Mouse (Mus musculus): ENCODE results near the gene Dot1l. TPM values are rescaled to one million over a fixed set of nuclear protein-coding genes. Genes with fewer than 3 reads are reported as not detected.

Dot1l gene
- total and polyA plus RNA-seq, 3 experiments, result 3.3 to 43.8 (median 13.3) TPM

DNA sequence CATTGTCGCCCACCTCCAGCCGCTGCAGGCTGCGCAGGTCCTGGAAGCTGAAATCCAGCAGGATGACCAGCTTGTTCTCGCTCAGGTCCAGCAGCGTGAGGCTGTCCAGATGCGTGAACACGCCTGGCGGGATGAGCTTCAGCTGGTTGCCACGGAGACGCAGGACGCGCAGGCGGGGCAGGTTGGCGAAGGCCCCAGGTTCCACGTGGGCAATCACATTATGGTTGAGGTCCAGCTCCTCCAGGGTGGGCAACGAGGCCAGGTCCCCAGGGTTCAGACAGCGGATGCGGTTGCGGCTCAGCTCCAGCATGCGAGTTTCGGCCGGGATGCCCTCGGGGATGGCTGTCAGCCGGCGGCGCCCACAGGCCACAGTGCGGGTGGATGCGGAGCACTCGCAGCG lies 80.6 kb downstream of the Dot1l start:
- Histone ChIP-seq H3K4me1 (ENCODE audit: control insufficient read depth in 1 of 2, insufficient read depth in 2 of 2) (peaks cover 5 to 17% of the 10 kb centered on the region in 2 experiments; a peak in 3 of 4 replicates), H3K79me2 (replicated peaks; ENCODE audit: control insufficient read depth, extremely low read depth, insufficient read depth, poor library complexity, severe bottlenecking) (no peaks in the 10 kb centered on the region), H3K27ac (ENCODE audit: insufficient read depth, low read depth) (no peak overlapping the region), H3K4me3 (replicated peaks in 1 of 3; ENCODE audit: low read depth in 2 of 3, low read length in 2 of 3, poor library complexity in 1 of 3) (no peak overlapping the region), H3K9ac (ENCODE audit: insufficient read depth, low read depth) (no peak overlapping the region), H3K4me2 (ENCODE audit: insufficient read depth, low read depth, poor library complexity, severe bottlenecking) (no peak overlapping the region), H3K27me3 (replicated peaks) (peaks cover 7% of the 10 kb centered on the region), H3K9me3 (replicated peaks; ENCODE audit: low read length) (no peaks in the 10 kb centered on the region), H3K36me3 (replicated peaks in 1 of 2; ENCODE audit: control insufficient read depth in 1 of 2, insufficient read depth in 1 of 2, low read length in 1 of 2) (peaks cover 0 to 7% of the 10 kb centered on the region in 2 experiments)
- no peak for DNase-seq (ENCODE audit: extremely low read depth)
- dilution Hi-C loops (cut with MboI; ENCODE audit: extremely low pct_ligation_motif_present, extremely low pct_unique_long_range_greater_than_20kb, low sequenced_read_pairs), result no loop called here
- in situ Hi-C loops (cut with MboI; ENCODE audit: low pct_ligation_motif_present, low pct_unique_long_range_greater_than_20kb, low sequenced_read_pairs), result no loop called here
- TF ChIP-seq TBP (conservative IDR thresholded peaks at IDR 0.05; ENCODE audit: low read depth, low read length), result no peak

DNA sequence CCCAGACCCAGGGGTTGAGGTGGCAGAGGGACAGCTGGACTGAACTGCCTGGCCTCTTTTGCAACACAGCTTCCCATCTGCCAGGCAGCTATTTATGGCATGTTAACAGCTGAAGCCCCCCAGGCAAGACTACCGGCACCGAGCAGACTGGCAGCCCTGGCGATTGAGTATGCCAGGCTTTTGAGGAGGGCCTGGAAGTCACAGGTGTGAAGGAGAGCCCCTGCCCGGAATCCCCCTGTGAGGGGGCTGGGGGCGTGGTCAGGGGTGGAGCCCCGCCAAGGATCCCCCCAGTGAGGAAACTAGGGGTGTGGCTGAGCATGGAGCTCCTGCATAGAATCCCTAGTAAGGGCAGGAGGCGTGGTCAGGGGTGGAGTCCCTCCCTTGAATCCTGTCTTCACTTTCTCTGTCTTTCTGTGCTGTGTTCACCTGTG lies 82.0 kb downstream of the Dot1l start:
- dilution Hi-C loops (cut with MboI; ENCODE audit: extremely low pct_ligation_motif_present, extremely low pct_unique_long_range_greater_than_20kb, low sequenced_read_pairs), result no loop called here
- no peak overlapping the region for H3K27ac ChIP-seq (ENCODE audit: insufficient read depth, low read depth)
- no peaks in the 10 kb centered on the region for H3K9me3 ChIP-seq (replicated peaks; ENCODE audit: low read length)
- in situ Hi-C loops (cut with MboI; ENCODE audit: low pct_ligation_motif_present, low pct_unique_long_range_greater_than_20kb, low sequenced_read_pairs), result no loop called here
- DNase-seq (ENCODE audit: extremely low read depth), result no peak
- no peak overlapping the region for H3K4me3 ChIP-seq (replicated peaks in 1 of 3; ENCODE audit: low read depth in 2 of 3, low read length in 2 of 3, poor library complexity in 1 of 3)
- peaks cover 0 to 2% of the 10 kb centered on the region in 2 experiments for H3K36me3 ChIP-seq (replicated peaks in 1 of 2; ENCODE audit: control insufficient read depth in 1 of 2, insufficient read depth in 1 of 2, low read length in 1 of 2)
- no peaks in the 10 kb centered on the region for H3K79me2 ChIP-seq (replicated peaks; ENCODE audit: control insufficient read depth, extremely low read depth, insufficient read depth, poor library complexity, severe bottlenecking)
- TF ChIP-seq TCF12 (IDR thresholded peaks at IDR 0.05; ENCODE audit: low read depth, low read length), result no peak
- no peak for TF ChIP-seq RCOR1 (conservative IDR thresholded peaks at IDR 0.05; ENCODE audit: low read depth, low read length)
- no peak for TF ChIP-seq HCFC1 (IDR thresholded peaks at IDR 0.05; ENCODE audit: low read depth, low read length)
- TF ChIP-seq CTCF (conservative IDR thresholded peaks at IDR 0.05 in 1 of 2, IDR thresholded peaks at IDR 0.05 in 1 of 2; ENCODE audit: low read depth in 2 of 2, low read length in 2 of 2), result no peak
- TF ChIP-seq JUND (conservative IDR thresholded peaks at IDR 0.05; ENCODE audit: low read depth, low read length), result no peak
- no peak for TF ChIP-seq USF1 (IDR thresholded peaks at IDR 0.05; ENCODE audit: low read depth, low read length)
- no peak for TF ChIP-seq E2F4 (IDR thresholded peaks at IDR 0.05; ENCODE audit: insufficient replicate concordance, low read depth, low read length)
- no peak for TF ChIP-seq MAZ (IDR thresholded peaks at IDR 0.05; ENCODE audit: low read depth, low read length)
- no peak for TF ChIP-seq MYC (IDR thresholded peaks at IDR 0.05; ENCODE audit: low read depth, low read length)
- TF ChIP-seq KAT2A (IDR thresholded peaks at IDR 0.05; ENCODE audit: insufficient replicate concordance, low read length), result no peak
- peaks cover 14% of the 10 kb centered on the region for H3K27me3 ChIP-seq (replicated peaks)
- peaks cover 0 to 12% of the 10 kb centered on the region in 2 experiments; a peak in 2 of 4 replicates for H3K4me1 ChIP-seq (ENCODE audit: control insufficient read depth in 1 of 2, insufficient read depth in 2 of 2)
- no peak overlapping the region for H3K4me2 ChIP-seq (ENCODE audit: insufficient read depth, low read depth, poor library complexity, severe bottlenecking)
- no peak overlapping the region for H3K9ac ChIP-seq (ENCODE audit: insufficient read depth, low read depth)

DNA sequence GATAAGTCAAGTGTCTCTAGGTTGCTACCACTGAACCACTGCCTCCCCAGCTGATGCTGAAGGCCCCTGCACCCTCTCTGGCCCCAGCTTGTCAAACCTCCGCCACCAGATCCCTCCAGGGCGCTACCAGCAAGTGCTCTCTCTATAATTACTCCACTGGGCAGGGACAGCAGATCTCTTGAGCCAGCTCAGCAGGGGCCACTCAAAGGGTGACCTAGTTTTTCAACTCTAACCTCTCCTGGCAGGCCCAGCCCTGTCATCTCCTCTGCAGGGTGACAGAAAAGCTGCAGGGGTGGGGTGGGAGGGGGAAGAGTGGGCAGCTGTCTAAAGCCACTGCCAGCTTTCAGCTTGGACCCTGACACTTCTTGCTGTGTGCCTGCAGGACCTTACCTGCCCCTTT lies 82.8 kb downstream of the Dot1l start:
- Histone ChIP-seq H3K9ac (ENCODE audit: insufficient read depth, low read depth) (no peak overlapping the region), H3K36me3 (replicated peaks in 1 of 2; ENCODE audit: control insufficient read depth in 1 of 2, insufficient read depth in 1 of 2, low read length in 1 of 2) (peaks cover 0 to 2% of the 10 kb centered on the region in 2 experiments), H3K4me3 (replicated peaks in 1 of 3; ENCODE audit: low read depth in 2 of 3, low read length in 2 of 3, poor library complexity in 1 of 3) (no peak overlapping the region), H3K9me3 (replicated peaks; ENCODE audit: low read length) (no peaks in the 10 kb centered on the region), H3K27ac (ENCODE audit: insufficient read depth, low read depth) (no peak overlapping the region), H3K27me3 (replicated peaks) (peaks cover 23% of the 10 kb centered on the region), H3K4me2 (ENCODE audit: insufficient read depth, low read depth, poor library complexity, severe bottlenecking) (no peak overlapping the region), H3K79me2 (replicated peaks; ENCODE audit: control insufficient read depth, extremely low read depth, insufficient read depth, poor library complexity, severe bottlenecking) (no peaks in the 10 kb centered on the region), H3K4me1 (ENCODE audit: control insufficient read depth in 1 of 2, insufficient read depth in 2 of 2) (peaks cover 0 to 12% of the 10 kb centered on the region in 2 experiments; a peak in 2 of 4 replicates)
- dilution Hi-C loops (cut with MboI; ENCODE audit: extremely low pct_ligation_motif_present, extremely low pct_unique_long_range_greater_than_20kb, low sequenced_read_pairs), result no loop called here
- in situ Hi-C loops (cut with MboI; ENCODE audit: low pct_ligation_motif_present, low pct_unique_long_range_greater_than_20kb, low sequenced_read_pairs), result no loop called here
- TF ChIP-seq MAFK (IDR thresholded peaks at IDR 0.05; ENCODE audit: insufficient replicate concordance, low read length) (no peak), MXI1 (IDR thresholded peaks at IDR 0.05; ENCODE audit: low read depth, low read length) (no peak), HCFC1 (IDR thresholded peaks at IDR 0.05; ENCODE audit: low read depth, low read length) (no peak), SMC3 (IDR thresholded peaks at IDR 0.05; ENCODE audit: low read depth, low read length) (no peak), MAX (IDR thresholded peaks at IDR 0.05; ENCODE audit: low read length) (no peak), POLR2AphosphoS2 (IDR thresholded peaks at IDR 0.05; ENCODE audit: low read depth, low read length) (no peak), E2F4 (IDR thresholded peaks at IDR 0.05; ENCODE audit: insufficient replicate concordance, low read depth, low read length) (no peak), JUN (IDR thresholded peaks at IDR 0.05; ENCODE audit: insufficient read depth, low read depth, low read length) (no peak), IRF4 (IDR thresholded peaks at IDR 0.05; ENCODE audit: low read depth, low read length) (no peak), NRF1 (IDR thresholded peaks at IDR 0.05; ENCODE audit: low read depth, low read length) (no peak), CHD2 (IDR thresholded peaks at IDR 0.05; ENCODE audit: low read length) (no peak), RCOR1 (conservative IDR thresholded peaks at IDR 0.05; ENCODE audit: low read depth, low read length) (no peak), PAX5 (IDR thresholded peaks at IDR 0.05; ENCODE audit: low read length) (no peak), CHD1 (IDR thresholded peaks at IDR 0.05; ENCODE audit: low read depth, low read length) (no peak), ZMIZ1 (IDR thresholded peaks at IDR 0.05; ENCODE audit: low read depth, low read length) (no peak)
- no peak for DNase-seq (ENCODE audit: extremely low read depth)
